Mouse (Mus musculus) splenic B cell, adult 2 months (primary cell): ENCODE data around the gene Cadps2.

Source experiments
- DNase-seq: peaks from one replicate; pipeline ENCODE4 v3.0.0-alpha.2; 2011; ENCODE audit warnings: low read depth, low spot score
- H3K27me3 ChIP-seq: 2 replicates; pipeline ENCODE4 v1.6.1; 2012; ENCODE audit warnings: mild to moderate bottlenecking, low read length, moderate library complexity, mixed read lengths; ENCODE audit not compliant: control insufficient read depth, poor library complexity, insufficient read depth, severe bottlenecking
- H3K36me3 ChIP-seq: 2 replicates; pipeline ENCODE4 v1.6.1; 2012; ENCODE audit warnings: mild to moderate bottlenecking, low read length, moderate library complexity, mixed read lengths; ENCODE audit not compliant: control insufficient read depth, poor library complexity, insufficient read depth, severe bottlenecking

Cadps2 gene

GRCm38 (mm10) chr6:23410256-23411049, 428.8 kb downstream of the Cadps2 start:
- DNase-seq, result no peak
- H3K36me3 ChIP-seq, result no peaks in the 10 kb centered on the region
- H3K27me3 ChIP-seq, result no peaks in the 10 kb centered on the region

GRCm38 (mm10) chr6:23394131-23394530, 445.1 kb downstream of the Cadps2 start:
- Histone ChIP-seq H3K27me3 (no peaks in the 10 kb centered on the region), H3K36me3 (no peaks in the 10 kb centered on the region)
- no peak for DNase-seq

DNA sequence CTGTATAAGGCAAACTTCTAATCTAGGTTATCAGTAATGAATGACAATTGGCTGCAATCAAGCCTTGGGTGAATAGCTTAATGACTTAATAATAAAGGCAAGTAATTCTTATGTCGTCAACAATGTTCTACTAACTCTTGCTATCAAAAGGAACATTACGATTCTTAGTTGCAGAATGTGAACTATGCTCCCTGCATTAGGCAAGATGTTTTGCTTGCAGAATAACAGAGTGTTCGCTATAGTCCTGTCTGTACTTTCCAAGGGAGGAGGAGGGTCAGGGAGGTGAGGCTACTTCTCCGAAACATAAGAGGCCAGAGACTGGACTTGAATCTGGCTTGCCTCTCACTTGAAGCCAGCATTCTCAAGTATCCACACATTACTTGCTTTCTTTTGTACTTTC, 446.5 kb downstream of the Cadps2 start:
- DNase-seq, result no peak
- Histone ChIP-seq H3K36me3 (no peaks in the 10 kb centered on the region), H3K27me3 (no peaks in the 10 kb centered on the region)

DNA sequence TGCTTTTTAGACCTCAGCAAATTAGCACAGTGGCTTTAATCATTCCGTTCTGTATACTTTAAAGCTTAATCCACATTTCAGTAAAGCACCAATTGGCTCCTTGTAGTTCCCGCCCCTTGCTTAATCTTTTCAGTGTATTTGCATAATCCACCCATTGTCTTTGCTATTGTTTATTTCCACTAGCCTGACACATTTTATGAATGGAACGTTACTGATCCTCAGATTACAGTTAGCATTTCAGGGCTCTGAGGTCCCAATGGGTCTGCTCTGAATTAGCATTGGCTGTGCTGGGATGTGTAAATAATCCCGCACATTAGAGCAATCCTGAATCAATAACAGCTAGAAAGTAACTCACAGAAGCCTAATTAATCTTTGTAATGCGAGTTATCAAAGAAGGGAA, 452.5 kb downstream of the Cadps2 start:
- Histone ChIP-seq H3K36me3 (no peaks in the 10 kb centered on the region), H3K27me3 (no peaks in the 10 kb centered on the region)
- no peak for DNase-seq

GRCm38 (mm10) chr6:23383004-23383347, 456.2 kb downstream of the Cadps2 start:
- H3K27me3 ChIP-seq, result no peaks in the 10 kb centered on the region
- H3K36me3 ChIP-seq, result no peaks in the 10 kb centered on the region
- no peak for DNase-seq

GRCm38 (mm10) chr6:23382283-23383003, 456.8 kb downstream of the Cadps2 start:
- Histone ChIP-seq H3K27me3 (no peaks in the 10 kb centered on the region), H3K36me3 (no peaks in the 10 kb centered on the region)
- DNase-seq, result no peak

DNA sequence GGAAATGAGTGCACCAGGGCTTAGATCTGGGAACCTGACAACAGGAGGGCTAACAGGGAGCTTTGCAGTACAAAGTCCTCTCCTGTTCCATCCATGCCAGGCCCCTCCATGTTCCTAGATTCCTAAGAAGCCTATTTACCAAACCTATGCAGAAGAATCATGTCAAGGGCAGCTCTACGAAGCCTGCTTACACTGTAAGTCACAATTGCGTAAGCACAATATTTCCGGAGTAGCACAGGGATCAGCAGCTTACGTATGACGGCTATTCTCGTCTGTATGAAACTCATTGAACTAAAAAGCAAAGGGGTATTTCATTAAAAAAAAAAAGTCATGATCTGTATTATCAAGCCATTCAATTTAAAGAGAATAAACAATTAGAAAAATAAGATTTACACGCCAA, 462.9 kb downstream of the Cadps2 start:
- Histone ChIP-seq H3K36me3 (no peaks in the 10 kb centered on the region), H3K27me3 (no peaks in the 10 kb centered on the region)
- DNase-seq, result no peak

- no peaks in the 10 kb centered on the region for H3K36me3 ChIP-seq
- no peaks in the 10 kb centered on the region for H3K27me3 ChIP-seq
- DNase-seq, result no peak
These were observed 477.3 kb downstream of the Cadps2 start for GRCm38 (mm10) chr6:23361842-23362451.

- no peak for DNase-seq
- H3K36me3 ChIP-seq, result no peaks in the 10 kb centered on the region
- H3K27me3 ChIP-seq, result no peaks in the 10 kb centered on the region
These were observed 478.6 kb downstream of the Cadps2 start for GRCm38 (mm10) chr6:23360596-23360995.

DNA sequence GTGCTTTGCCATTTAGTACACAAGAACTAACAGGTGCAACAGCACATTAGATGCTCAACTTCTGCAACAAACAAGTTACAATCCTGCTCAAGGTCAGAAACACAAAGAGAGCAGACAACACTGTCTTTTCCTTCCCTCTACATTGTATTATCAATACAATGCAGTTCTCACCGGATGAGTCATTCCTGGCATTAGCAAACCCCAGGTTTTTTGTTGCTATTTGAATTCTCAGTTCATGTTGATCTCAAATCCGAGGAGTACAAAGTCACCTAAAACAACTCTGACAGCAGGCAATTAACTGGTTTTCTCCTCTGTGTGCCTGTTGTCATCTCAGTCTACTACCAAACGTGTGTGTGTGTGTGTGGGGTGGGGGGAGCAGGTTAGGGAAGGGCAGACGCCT, 483.1 kb downstream of the Cadps2 start:
- DNase-seq, result no peak
- H3K36me3 ChIP-seq, result no peaks in the 10 kb centered on the region

DNA sequence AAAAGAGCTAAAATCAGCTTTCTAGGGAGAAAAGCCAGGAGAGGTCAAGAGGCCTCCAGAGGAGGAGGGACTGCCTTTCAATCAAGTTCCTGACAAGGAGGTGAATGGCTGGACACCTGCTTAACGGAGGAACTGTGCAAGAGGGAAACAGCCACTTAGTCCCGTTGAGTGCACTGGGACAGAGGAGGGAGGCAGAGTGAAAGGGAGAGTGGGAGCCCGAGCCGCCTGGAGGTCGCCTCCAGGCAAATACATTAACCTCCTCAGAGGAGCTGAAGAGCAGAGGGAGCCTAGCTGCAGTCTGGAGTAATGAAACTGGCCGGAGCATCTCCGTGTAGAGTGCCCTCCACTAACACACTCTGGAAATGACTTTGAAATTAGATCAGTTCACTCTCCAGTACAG, 485.7 kb downstream of the Cadps2 start:
- no peak for DNase-seq
- H3K27me3 ChIP-seq, result no peaks in the 10 kb centered on the region
- H3K36me3 ChIP-seq, result no peaks in the 10 kb centered on the region

More for the DNA sequence above, 483.1 kb downstream of the Cadps2 start:
- no peaks in the 10 kb centered on the region for H3K27me3 ChIP-seq

DNA sequence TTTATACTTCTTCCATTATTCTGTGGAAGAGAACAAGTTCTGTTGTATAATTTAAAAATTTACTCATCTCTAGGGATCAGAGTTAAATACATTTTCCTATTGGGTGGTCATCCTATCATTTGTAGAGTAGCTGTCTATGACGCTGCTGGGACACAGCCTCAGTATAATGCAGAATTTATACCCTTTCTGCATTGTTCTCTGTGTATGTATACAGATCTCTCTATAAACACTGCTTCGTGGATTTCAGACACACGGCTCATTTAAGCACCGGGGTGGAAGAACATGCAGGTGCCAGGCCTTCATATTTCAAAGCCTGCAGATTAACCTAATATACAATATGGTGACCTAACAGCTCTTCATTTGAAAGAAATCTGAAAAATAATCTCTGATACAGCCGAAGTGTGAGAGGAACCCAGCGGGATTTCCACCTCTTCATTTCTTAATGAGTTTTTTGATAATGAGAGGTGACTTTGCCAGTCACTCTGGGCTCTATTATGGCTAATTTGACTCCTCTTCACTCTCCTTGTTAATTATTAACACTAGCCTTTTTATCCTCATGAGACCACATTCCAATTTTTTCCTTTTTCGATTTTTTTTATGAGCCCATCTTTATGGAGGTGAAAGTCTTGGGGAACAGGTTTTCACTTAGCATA, 501.7 kb downstream of the Cadps2 start:
- Histone ChIP-seq H3K36me3 (no peaks in the 10 kb centered on the region), H3K27me3 (no peaks in the 10 kb centered on the region)
- no peak for DNase-seq

DNA sequence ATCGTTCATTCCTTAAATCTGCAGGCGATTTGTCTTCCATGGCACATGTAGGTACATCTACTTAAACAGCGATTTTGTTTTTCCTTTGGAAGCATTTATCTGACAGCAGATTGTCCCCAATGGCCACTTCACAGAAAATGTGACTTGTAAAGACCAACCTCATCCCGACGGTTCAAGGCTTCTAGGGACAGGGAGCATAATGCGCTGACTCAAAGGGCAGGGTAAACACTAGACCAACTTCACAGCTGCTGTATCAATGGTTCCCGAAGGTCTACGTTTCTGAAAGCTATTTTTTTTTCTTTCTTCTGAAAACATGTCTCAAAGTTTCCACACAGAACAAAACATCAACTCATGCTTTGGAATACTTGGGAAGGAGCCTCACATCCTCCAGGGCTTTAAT, 524.3 kb downstream of the Cadps2 start:
- H3K27me3 ChIP-seq, result no peaks in the 10 kb centered on the region
- H3K36me3 ChIP-seq, result no peaks in the 10 kb centered on the region
- DNase-seq, result no peak

GRCm38 (mm10) chr6:23314291-23314690, 524.9 kb downstream of the Cadps2 start:
- Histone ChIP-seq H3K27me3 (no peaks in the 10 kb centered on the region), H3K36me3 (no peaks in the 10 kb centered on the region)
- DNase-seq, result no peak

GRCm38 (mm10) chr6:23306046-23306445, 533.2 kb downstream of the Cadps2 start:
- H3K27me3 ChIP-seq, result no peaks in the 10 kb centered on the region
- H3K36me3 ChIP-seq, result no peaks in the 10 kb centered on the region
- DNase-seq, result no peak
